Mouse (Mus musculus): ENCODE results near the gene Hist1h3c. TPM values are rescaled to one million over a fixed set of nuclear protein-coding genes. Genes with fewer than 3 reads are reported as not detected.

Gene Hist1h3c
- polyA plus RNA-seq, 1 experiment from 2014 or later, result 10.6 TPM

GRCm38 (mm10) chr13:23744421-23745380 is 701 bp downstream of the Hist1h3c start:
- H3K9me3 ChIP-seq (ENCODE audit: control insufficient read depth, low read length), result no peaks in the 10 kb centered on the region
- peak overlapping the region; percentile 58 for H3K4me2 ChIP-seq (ENCODE audit: low read depth, low read length, severe bottlenecking)
- 2% methylated on average over 13 of the region's 36 CpGs for WGBS
- no peaks in the 10 kb centered on the region for H3K36me3 ChIP-seq (ENCODE audit: control insufficient read depth, insufficient read depth, low read length)
- peak overlapping the region; percentile 38 for H3K4me3 ChIP-seq (ENCODE audit: low read depth, low read length)
- peak overlapping the region; percentile 99 for H3K27ac ChIP-seq (ENCODE audit: low read depth, low read length)
- H3K4me1 ChIP-seq (replicated peaks; ENCODE audit: control insufficient read depth, insufficient read depth, low read length), result no peaks in the 10 kb centered on the region; the same call in 1 of the 2 replicates
- no peaks in the 10 kb centered on the region for H3K27me3 ChIP-seq (ENCODE audit: control insufficient read depth, insufficient read depth, low read length)
- peak overlapping the region; percentile 75 for H3K9ac ChIP-seq (ENCODE audit: low read length)
- DNase-seq (ENCODE audit: low spot score) (no peak), ATAC-seq (replicated peaks; ENCODE audit: low FRiP score) (peak; percentile 0; the same call in 1 of the 2 replicates)

- no peaks in the 10 kb centered on the region for H3K36me3 ChIP-seq (ENCODE audit: control insufficient read depth, insufficient read depth, low read length)
- peak overlapping the region; percentile 75 for H3K9ac ChIP-seq (ENCODE audit: low read length)
- H3K9me3 ChIP-seq (ENCODE audit: control insufficient read depth, low read length), result no peaks in the 10 kb centered on the region
- H3K27ac ChIP-seq (ENCODE audit: low read depth, low read length), result peak overlapping the region; percentile 99
- 53% methylated on average over 4 of the region's 4 CpGs for WGBS
- no peaks in the 10 kb centered on the region; the same call in 1 of the 2 replicates for H3K4me1 ChIP-seq (replicated peaks; ENCODE audit: control insufficient read depth, insufficient read depth, low read length)
- peak overlapping the region; percentile 58 for H3K4me2 ChIP-seq (ENCODE audit: low read depth, low read length, severe bottlenecking)
- H3K27me3 ChIP-seq (ENCODE audit: control insufficient read depth, insufficient read depth, low read length), result no peaks in the 10 kb centered on the region
- ATAC-seq (replicated peaks; ENCODE audit: low FRiP score) (no peak), DNase-seq (ENCODE audit: low spot score) (no peak)
- H3K4me3 ChIP-seq (ENCODE audit: low read depth, low read length), result 0 out of 2 replicates have a peak overlapping the region, but pooled peaks have one; percentile 38
These were observed 1.4 kb downstream of the Hist1h3c start for GRCm38 (mm10) chr13:23743963-23744362.

GRCm38 (mm10) chr13:23743215-23743614 is 2.2 kb downstream of the Hist1h3c start:
- Histone ChIP-seq H3K4me1 (replicated peaks; ENCODE audit: control insufficient read depth, insufficient read depth, low read length) (no peaks in the 10 kb centered on the region; the same call in 1 of the 2 replicates), H3K9ac (ENCODE audit: low read length) (no peak overlapping the region), H3K9me3 (ENCODE audit: control insufficient read depth, low read length) (no peaks in the 10 kb centered on the region), H3K27me3 (ENCODE audit: control insufficient read depth, insufficient read depth, low read length) (no peaks in the 10 kb centered on the region), H3K36me3 (ENCODE audit: control insufficient read depth, insufficient read depth, low read length) (no peaks in the 10 kb centered on the region), H3K4me2 (ENCODE audit: low read depth, low read length, severe bottlenecking) (no peak overlapping the region), H3K27ac (ENCODE audit: low read depth, low read length) (peak overlapping the region; percentile 47; the same call in 1 of the 2 replicates), H3K4me3 (ENCODE audit: low read depth, low read length) (no peak overlapping the region)
- no peak for ATAC-seq (replicated peaks; ENCODE audit: low FRiP score)
- WGBS, result 87% methylated on average over 5 of the region's 5 CpGs
- no peak for DNase-seq (ENCODE audit: low spot score)

- no peak overlapping the region for H3K4me2 ChIP-seq (ENCODE audit: low read depth, low read length, severe bottlenecking)
- H3K4me1 ChIP-seq (replicated peaks; ENCODE audit: control insufficient read depth, insufficient read depth, low read length), result no peaks in the 10 kb centered on the region; the same call in 1 of the 2 replicates
- ATAC-seq (replicated peaks; ENCODE audit: low FRiP score) (no peak), DNase-seq (ENCODE audit: low spot score) (no peak)
- no peaks in the 10 kb centered on the region for H3K36me3 ChIP-seq (ENCODE audit: control insufficient read depth, insufficient read depth, low read length)
- no peaks in the 10 kb centered on the region for H3K27me3 ChIP-seq (ENCODE audit: control insufficient read depth, insufficient read depth, low read length)
- no peak overlapping the region for H3K27ac ChIP-seq (ENCODE audit: low read depth, low read length)
- no peak overlapping the region for H3K4me3 ChIP-seq (ENCODE audit: low read depth, low read length)
- H3K9me3 ChIP-seq (ENCODE audit: control insufficient read depth, low read length), result no peaks in the 10 kb centered on the region
- no peak overlapping the region for H3K9ac ChIP-seq (ENCODE audit: low read length)
These were observed 3.4 kb downstream of the Hist1h3c start for GRCm38 (mm10) chr13:23742007-23742406.

- no peaks in the 10 kb centered on the region for H3K9me3 ChIP-seq (ENCODE audit: control insufficient read depth, low read length)
- no peaks in the 10 kb centered on the region for H3K27me3 ChIP-seq (ENCODE audit: control insufficient read depth, insufficient read depth, low read length)
- ATAC-seq (replicated peaks; ENCODE audit: low FRiP score) (no peak), DNase-seq (ENCODE audit: low spot score) (no peak)
- no peak overlapping the region for H3K9ac ChIP-seq (ENCODE audit: low read length)
- peak overlapping the region; percentile 95; the same call in 1 of the 2 replicates for H3K4me2 ChIP-seq (ENCODE audit: low read depth, low read length, severe bottlenecking)
- no peaks in the 10 kb centered on the region; the same call in 1 of the 2 replicates for H3K4me1 ChIP-seq (replicated peaks; ENCODE audit: control insufficient read depth, insufficient read depth, low read length)
- H3K4me3 ChIP-seq (ENCODE audit: low read depth, low read length), result no peak overlapping the region
- no peak overlapping the region for H3K27ac ChIP-seq (ENCODE audit: low read depth, low read length)
- WGBS, result 71% methylated on average over 5 of the region's 5 CpGs
- H3K36me3 ChIP-seq (ENCODE audit: control insufficient read depth, insufficient read depth, low read length), result no peaks in the 10 kb centered on the region
These were observed 4.5 kb downstream of the Hist1h3c start for GRCm38 (mm10) chr13:23740910-23741309.

GRCm38 (mm10) chr13:23740256-23740840 is 5.1 kb downstream of the Hist1h3c start:
- H3K27ac ChIP-seq (ENCODE audit: low read depth, low read length), result peak overlapping the region; percentile 99
- no peaks in the 10 kb centered on the region; the same call in 1 of the 2 replicates for H3K4me1 ChIP-seq (replicated peaks; ENCODE audit: control insufficient read depth, insufficient read depth, low read length)
- H3K9ac ChIP-seq (ENCODE audit: low read length), result peak overlapping the region; percentile 89
- no peaks in the 10 kb centered on the region for H3K9me3 ChIP-seq (ENCODE audit: control insufficient read depth, low read length)
- no peak for DNase-seq (ENCODE audit: low spot score)
- ATAC-seq (replicated peaks; ENCODE audit: low FRiP score), result no peak
- WGBS, result 38% methylated on average over 13 of the region's 13 CpGs
- H3K4me3 ChIP-seq (ENCODE audit: low read depth, low read length), result peak overlapping the region; percentile 49
- H3K27me3 ChIP-seq (ENCODE audit: control insufficient read depth, insufficient read depth, low read length), result no peaks in the 10 kb centered on the region
- H3K4me2 ChIP-seq (ENCODE audit: low read depth, low read length, severe bottlenecking), result peak overlapping the region; percentile 95
- no peaks in the 10 kb centered on the region for H3K36me3 ChIP-seq (ENCODE audit: control insufficient read depth, insufficient read depth, low read length)

- DNase-seq (ENCODE audit: low spot score), result no peak
- H3K27ac ChIP-seq (ENCODE audit: low read depth, low read length), result peak overlapping the region; percentile 99
- H3K9me3 ChIP-seq (ENCODE audit: control insufficient read depth, low read length), result no peaks in the 10 kb centered on the region
- H3K4me1 ChIP-seq (replicated peaks; ENCODE audit: control insufficient read depth, insufficient read depth, low read length), result no peaks in the 10 kb centered on the region; the same call in 1 of the 2 replicates
- 2% methylated on average over 14 of the region's 14 CpGs for WGBS
- H3K36me3 ChIP-seq (ENCODE audit: control insufficient read depth, insufficient read depth, low read length), result no peaks in the 10 kb centered on the region
- H3K27me3 ChIP-seq (ENCODE audit: control insufficient read depth, insufficient read depth, low read length), result no peaks in the 10 kb centered on the region
- H3K4me2 ChIP-seq (ENCODE audit: low read depth, low read length, severe bottlenecking), result peak overlapping the region; percentile 95
- peak overlapping the region; percentile 49 for H3K4me3 ChIP-seq (ENCODE audit: low read depth, low read length)
- ATAC-seq (replicated peaks; ENCODE audit: low FRiP score), result no peak
- H3K9ac ChIP-seq (ENCODE audit: low read length), result peak overlapping the region; percentile 89
These were observed 5.5 kb downstream of the Hist1h3c start for GRCm38 (mm10) chr13:23739922-23740252.

- no peaks in the 10 kb centered on the region for H3K36me3 ChIP-seq (ENCODE audit: control insufficient read depth, insufficient read depth, low read length)
- DNase-seq (ENCODE audit: low spot score) (peak; percentile 95), ATAC-seq (replicated peaks; ENCODE audit: low FRiP score) (peak; percentile 84)
- no peaks in the 10 kb centered on the region for H3K9me3 ChIP-seq (ENCODE audit: control insufficient read depth, low read length)
- H3K4me2 ChIP-seq (ENCODE audit: low read depth, low read length, severe bottlenecking), result peak overlapping the region; percentile 95
- no peaks in the 10 kb centered on the region for H3K27me3 ChIP-seq (ENCODE audit: control insufficient read depth, insufficient read depth, low read length)
- H3K4me3 ChIP-seq (ENCODE audit: low read depth, low read length), result peak overlapping the region; percentile 49
- under 1% methylated on average over 39 of the region's 39 CpGs for WGBS
- H3K4me1 ChIP-seq (replicated peaks; ENCODE audit: control insufficient read depth, insufficient read depth, low read length), result no peaks in the 10 kb centered on the region; the same call in 1 of the 2 replicates
- peak overlapping the region; percentile 99 for H3K27ac ChIP-seq (ENCODE audit: low read depth, low read length)
- peak overlapping the region; percentile 89 for H3K9ac ChIP-seq (ENCODE audit: low read length)
These were observed 6.1 kb downstream of the Hist1h3c start for GRCm38 (mm10) chr13:23739069-23739921.
